Mouse (Mus musculus): ENCODE measurements around the gene Ptprs. TPM values are rescaled to one million over a fixed set of nuclear protein-coding genes. Genes with fewer than 3 reads are reported as not detected.

The Ptprs gene
- polyA plus RNA-seq (2015; fragmentation: Nextera tagmentation; extraction: Ambion mirVana), result 76.1 and 87.2 TPM in 2 replicates

- H3K27ac ChIP-seq (ENCODE audit: low read length), result peak within 1 kb of the TSS; percentile 41
- H3K4me1 ChIP-seq (ENCODE audit: insufficient read depth, low read length), result peaks cover 43% of the 10 kb centered on the region
- 0% methylated on average over 26 of the region's 27 CpGs for WGBS
- peak within 1 kb of the TSS; percentile 97 for H3K4me2 ChIP-seq (replicated peaks; ENCODE audit: low read depth, low read length)
- H3K27me3 ChIP-seq (ENCODE audit: insufficient read depth, low read length), result peaks cover 21% of the 10 kb centered on the region
- H3K9me3 ChIP-seq (ENCODE audit: low read length), result peaks cover 7% of the 10 kb centered on the region; the same call in 1 of the 2 replicates
- peak; percentile 86 for ATAC-seq (ENCODE audit: low FRiP score, low TSS enrichment)
- H3K9ac ChIP-seq (replicated peaks; ENCODE audit: low read length), result peak within 1 kb of the TSS; percentile 85
- no peaks in the 10 kb centered on the region for H3K36me3 ChIP-seq (ENCODE audit: insufficient read depth, low read length)
- H3K4me3 ChIP-seq (ENCODE audit: low read length), result peak within 1 kb of the TSS; percentile 76
Measured at GRCm38 (mm10) chr17:56476402-56476752, at the start of gene Ptprs. Ptprs (minus strand) TSS chr17:56476483.

- H3K4me2 ChIP-seq (replicated peaks; ENCODE audit: low read depth, low read length), result no peak overlapping the region
- no peak overlapping the region for H3K27ac ChIP-seq (ENCODE audit: low read length)
- H3K27me3 ChIP-seq (ENCODE audit: insufficient read depth, low read length), result no peaks in the 10 kb centered on the region
- ATAC-seq (ENCODE audit: low FRiP score, low TSS enrichment), result no peak
- no peak overlapping the region for H3K9ac ChIP-seq (replicated peaks; ENCODE audit: low read length)
- H3K36me3 ChIP-seq (ENCODE audit: insufficient read depth, low read length), result no peaks in the 10 kb centered on the region
- no peaks in the 10 kb centered on the region for H3K9me3 ChIP-seq (ENCODE audit: low read length)
- WGBS, result 65% methylated on average over 4 of the region's 4 CpGs
- no peak overlapping the region for H3K4me3 ChIP-seq (ENCODE audit: low read length)
- no peaks in the 10 kb centered on the region for H3K4me1 ChIP-seq (ENCODE audit: insufficient read depth, low read length)
Measured at GRCm38 (mm10) chr17:56524943-56525342, 48.7 kb upstream of the Ptprs start.

GRCm38 (mm10) chr17:56522744-56523143 is 46.5 kb upstream of the Ptprs start:
- no peaks in the 10 kb centered on the region for H3K4me1 ChIP-seq (ENCODE audit: insufficient read depth, low read length)
- WGBS, result 68% methylated on average over 1 of the region's 1 CpGs
- H3K36me3 ChIP-seq (ENCODE audit: insufficient read depth, low read length), result no peaks in the 10 kb centered on the region
- H3K27ac ChIP-seq (ENCODE audit: low read length), result no peak overlapping the region
- H3K9me3 ChIP-seq (ENCODE audit: low read length), result no peaks in the 10 kb centered on the region
- no peaks in the 10 kb centered on the region for H3K27me3 ChIP-seq (ENCODE audit: insufficient read depth, low read length)
- no peak overlapping the region for H3K4me2 ChIP-seq (replicated peaks; ENCODE audit: low read depth, low read length)
- H3K4me3 ChIP-seq (ENCODE audit: low read length), result no peak overlapping the region
- no peak overlapping the region for H3K9ac ChIP-seq (replicated peaks; ENCODE audit: low read length)
- ATAC-seq (ENCODE audit: low FRiP score, low TSS enrichment), result no peak

- H3K4me3 ChIP-seq (ENCODE audit: low read length), result peak overlapping the region; percentile 11; the same call in 1 of the 2 replicates
- no peaks in the 10 kb centered on the region; the same call in 1 of the 2 replicates for H3K9me3 ChIP-seq (ENCODE audit: low read length)
- H3K36me3 ChIP-seq (ENCODE audit: insufficient read depth, low read length), result no peaks in the 10 kb centered on the region
- ATAC-seq (ENCODE audit: low FRiP score, low TSS enrichment), result peak; percentile 80
- peaks cover 24% of the 10 kb centered on the region for H3K27me3 ChIP-seq (ENCODE audit: insufficient read depth, low read length)
- peak overlapping the region; percentile 37; the same call in 1 of the 2 replicates for H3K9ac ChIP-seq (replicated peaks; ENCODE audit: low read length)
- WGBS, result 6% methylated on average over 13 of the region's 13 CpGs
- peak overlapping the region; percentile 41; the same call in 1 of the 2 replicates for H3K27ac ChIP-seq (ENCODE audit: low read length)
- H3K4me2 ChIP-seq (replicated peaks; ENCODE audit: low read depth, low read length), result peak overlapping the region; percentile 19; the same call in 1 of the 2 replicates
- peaks cover 16% of the 10 kb centered on the region for H3K4me1 ChIP-seq (ENCODE audit: insufficient read depth, low read length)
Measured at GRCm38 (mm10) chr17:56515690-56516410, 39.6 kb upstream of the Ptprs start.

- Histone ChIP-seq H3K9me3 (ENCODE audit: low read length) (no peaks in the 10 kb centered on the region; the same call in 1 of the 2 replicates), H3K9ac (replicated peaks; ENCODE audit: low read length) (no peak overlapping the region), H3K27me3 (ENCODE audit: insufficient read depth, low read length) (peaks cover 33% of the 10 kb centered on the region), H3K4me1 (ENCODE audit: insufficient read depth, low read length) (peaks cover 25% of the 10 kb centered on the region), H3K36me3 (ENCODE audit: insufficient read depth, low read length) (no peaks in the 10 kb centered on the region), H3K4me3 (ENCODE audit: low read length) (no peak overlapping the region), H3K4me2 (replicated peaks; ENCODE audit: low read depth, low read length) (no peak overlapping the region), H3K27ac (ENCODE audit: low read length) (no peak overlapping the region)
- ATAC-seq (ENCODE audit: low FRiP score, low TSS enrichment), result no peak
- 38% methylated on average over 12 of the region's 12 CpGs for WGBS
Measured at GRCm38 (mm10) chr17:56514916-56515315, 38.6 kb upstream of the Ptprs start.

- no peak for ATAC-seq (ENCODE audit: low FRiP score, low TSS enrichment)
- Histone ChIP-seq H3K9ac (replicated peaks; ENCODE audit: low read length) (no peak overlapping the region), H3K4me3 (ENCODE audit: low read length) (no peak overlapping the region), H3K27ac (ENCODE audit: low read length) (no peak overlapping the region), H3K27me3 (ENCODE audit: insufficient read depth, low read length) (peaks cover 39% of the 10 kb centered on the region), H3K4me2 (replicated peaks; ENCODE audit: low read depth, low read length) (no peak overlapping the region), H3K36me3 (ENCODE audit: insufficient read depth, low read length) (no peaks in the 10 kb centered on the region), H3K4me1 (ENCODE audit: insufficient read depth, low read length) (peaks cover 31% of the 10 kb centered on the region), H3K9me3 (ENCODE audit: low read length) (no peaks in the 10 kb centered on the region; the same call in 1 of the 2 replicates)
Measured at GRCm38 (mm10) chr17:56514330-56514729, 38.0 kb upstream of the Ptprs start.

- peaks cover 39% of the 10 kb centered on the region for H3K4me1 ChIP-seq (ENCODE audit: insufficient read depth, low read length)
- H3K9ac ChIP-seq (replicated peaks; ENCODE audit: low read length), result peak within 1 kb of the TSS; percentile 33
- H3K27ac ChIP-seq (ENCODE audit: low read length), result no peak within 1 kb of the TSS
- H3K9me3 ChIP-seq (ENCODE audit: low read length), result no peaks in the 10 kb centered on the region; the same call in 1 of the 2 replicates
- H3K4me2 ChIP-seq (replicated peaks; ENCODE audit: low read depth, low read length), result peak within 1 kb of the TSS; percentile 43
- WGBS, result 57% methylated on average over 22 of the region's 22 CpGs
- H3K36me3 ChIP-seq (ENCODE audit: insufficient read depth, low read length), result no peaks in the 10 kb centered on the region
- peaks cover 43% of the 10 kb centered on the region for H3K27me3 ChIP-seq (ENCODE audit: insufficient read depth, low read length)
- H3K4me3 ChIP-seq (ENCODE audit: low read length), result peak within 1 kb of the TSS; percentile 34
- no peak for ATAC-seq (ENCODE audit: low FRiP score, low TSS enrichment)
Measured at GRCm38 (mm10) chr17:56512310-56512709, 36.0 kb upstream of the Ptprs start, which contains the start of gene Znrf4. Znrf4 (minus strand) TSS chr17:56512431.

- H3K4me3 ChIP-seq (ENCODE audit: low read length), result peak overlapping the region; percentile 34
- H3K4me2 ChIP-seq (replicated peaks; ENCODE audit: low read depth, low read length), result peak overlapping the region; percentile 43
- peaks cover 43% of the 10 kb centered on the region for H3K27me3 ChIP-seq (ENCODE audit: insufficient read depth, low read length)
- ATAC-seq (ENCODE audit: low FRiP score, low TSS enrichment), result no peak
- H3K9me3 ChIP-seq (ENCODE audit: low read length), result no peaks in the 10 kb centered on the region; the same call in 1 of the 2 replicates
- no peak overlapping the region for H3K27ac ChIP-seq (ENCODE audit: low read length)
- no peaks in the 10 kb centered on the region for H3K36me3 ChIP-seq (ENCODE audit: insufficient read depth, low read length)
- whole genome bisulfite sequencing, result 26% methylated on average over 28 of the region's 29 CpGs
- peaks cover 39% of the 10 kb centered on the region for H3K4me1 ChIP-seq (ENCODE audit: insufficient read depth, low read length)
- peak overlapping the region; percentile 33 for H3K9ac ChIP-seq (replicated peaks; ENCODE audit: low read length)
Measured at GRCm38 (mm10) chr17:56511707-56512090, 35.4 kb upstream of the Ptprs start.

- no peak overlapping the region for H3K27ac ChIP-seq (ENCODE audit: low read length)
- H3K4me2 ChIP-seq (replicated peaks; ENCODE audit: low read depth, low read length), result peak overlapping the region; percentile 43
- peaks cover 43% of the 10 kb centered on the region for H3K27me3 ChIP-seq (ENCODE audit: insufficient read depth, low read length)
- peak overlapping the region; percentile 33 for H3K9ac ChIP-seq (replicated peaks; ENCODE audit: low read length)
- WGBS, result 3% methylated on average over 58 of the region's 60 CpGs
- H3K9me3 ChIP-seq (ENCODE audit: low read length), result no peaks in the 10 kb centered on the region; the same call in 1 of the 2 replicates
- H3K4me3 ChIP-seq (ENCODE audit: low read length), result peak overlapping the region; percentile 34
- H3K36me3 ChIP-seq (ENCODE audit: insufficient read depth, low read length), result no peaks in the 10 kb centered on the region
- no peak for ATAC-seq (ENCODE audit: low FRiP score, low TSS enrichment)
- H3K4me1 ChIP-seq (ENCODE audit: insufficient read depth, low read length), result peaks cover 35% of the 10 kb centered on the region
Measured at GRCm38 (mm10) chr17:56510970-56511706, 34.9 kb upstream of the Ptprs start.
